Mouse (Mus musculus): Measurements from ENCODE around the gene Gm6034. TPM values are rescaled to one million over a fixed set of nuclear protein-coding genes. Genes with fewer than 3 reads are reported as not detected.
"Not testable (repeated sequence)": the region's sequence is repeated elsewhere in the genome, so short reads cannot be mapped to it uniquely, and the experiment has no call there.

Gene Gm6034
- total RNA-seq (2014; fragmentation: Nextera tagmentation): not detected in 2 replicates
- not detected in 2 replicates for total RNA-seq (2017)
- polyA plus RNA-seq (2012): not detected in 2 replicates

- DNase-seq (ENCODE audit: low spot score): peak; percentile 89
- Histone ChIP-seq H3K4me3 (ENCODE audit: low read depth, low read length) (peak within 1 kb of the TSS; percentile 72), H3K4me1 (ENCODE audit: insufficient read depth, low read depth, low read length) (peaks cover 23% of the 10 kb centered on the region)
- ATAC-seq (ENCODE audit: extremely low read depth, insufficient number of reproducible peaks, low FRiP score, poor library complexity, severe bottlenecking): peak; percentile 93
- H3K9me3 ChIP-seq (replicated peaks); H3K36me3 ChIP-seq (replicated peaks); H3K27me3 ChIP-seq (ENCODE audit: insufficient read depth, low read length): not testable (repeated sequence)
These were observed at the start of gene Gm6034, which contains the start of gene H2-T22 for GRCm38 (mm10) chr17:36042610-36043169. TSS of gene Gm6034 (plus strand) at chr17:36042961. TSS of gene H2-T22 (minus strand) at chr17:36042747.

GRCm38 (mm10) chr17:35993675-35994074 is 49.1 kb upstream of the Gm6034 start:
- no peak for TF ChIP-seq POLR2AphosphoS5 (IDR thresholded peaks at IDR 0.05; ENCODE audit: insufficient replicate concordance, low read depth, low read length)
- TF ChIP-seq CTCF (IDR thresholded peaks at IDR 0.05; ENCODE audit: low read depth, low read length): peak; percentile 99
- peak; percentile 70 for DNase-seq (ENCODE audit: low spot score)
- peaks cover 21% of the 10 kb centered on the region for H3K36me3 ChIP-seq (replicated peaks)
- H3K4me3 ChIP-seq (ENCODE audit: low read depth, low read length): peak overlapping the region; percentile 62; the same call in 1 of the 2 replicates
- peak; percentile 26; the same call in 1 of the 2 replicates for ATAC-seq (ENCODE audit: extremely low read depth, insufficient number of reproducible peaks, low FRiP score, poor library complexity, severe bottlenecking)
- H3K27me3 ChIP-seq (ENCODE audit: insufficient read depth, low read length): no peaks in the 10 kb centered on the region
- H3K9me3 ChIP-seq (replicated peaks): no peaks in the 10 kb centered on the region
- H3K4me1 ChIP-seq (ENCODE audit: insufficient read depth, low read depth, low read length): peaks cover 60% of the 10 kb centered on the region

GRCm38 (mm10) chr17:35994175-35994878 is 48.4 kb upstream of the Gm6034 start:
- ATAC-seq (ENCODE audit: extremely low read depth, insufficient number of reproducible peaks, low FRiP score, poor library complexity, severe bottlenecking) (peak; percentile 56), DNase-seq (ENCODE audit: low spot score) (peak; percentile 74)
- Histone ChIP-seq H3K4me1 (ENCODE audit: insufficient read depth, low read depth, low read length) (peaks cover 62% of the 10 kb centered on the region), H3K27me3 (ENCODE audit: insufficient read depth, low read length) (no peaks in the 10 kb centered on the region), H3K4me3 (ENCODE audit: low read depth, low read length) (peak overlapping the region; percentile 70), H3K9me3 (replicated peaks) (no peaks in the 10 kb centered on the region), H3K36me3 (replicated peaks) (peaks cover 18% of the 10 kb centered on the region)
- no peak for TF ChIP-seq TAL1 (conservative IDR thresholded peaks at IDR 0.05; ENCODE audit: low read depth, low read length)
- no peak for TF ChIP-seq GATA1 (IDR thresholded peaks at IDR 0.05; ENCODE audit: borderline replicate concordance, low read length)
- no peak for TF ChIP-seq POLR2AphosphoS5 (IDR thresholded peaks at IDR 0.05; ENCODE audit: insufficient replicate concordance, low read depth, low read length)
- no peak for TF ChIP-seq CTCF (IDR thresholded peaks at IDR 0.05; ENCODE audit: low read depth, low read length)
- TF ChIP-seq GATA2 (IDR thresholded peaks at IDR 0.05; ENCODE audit: borderline replicate concordance, low read depth, low read length): no peak

- no peak for ATAC-seq (ENCODE audit: extremely low read depth, insufficient number of reproducible peaks, low FRiP score, poor library complexity, severe bottlenecking)
- peak; percentile 20 for DNase-seq (ENCODE audit: low spot score)
- Histone ChIP-seq H3K4me1 (ENCODE audit: insufficient read depth, low read depth, low read length) (peaks cover 66% of the 10 kb centered on the region), H3K4me3 (ENCODE audit: low read depth, low read length) (peak overlapping the region; percentile 70), H3K36me3 (replicated peaks) (peaks cover 16% of the 10 kb centered on the region), H3K9me3 (replicated peaks) (no peaks in the 10 kb centered on the region), H3K27me3 (ENCODE audit: insufficient read depth, low read length) (no peaks in the 10 kb centered on the region)
- no peak for TF ChIP-seq TAL1 (conservative IDR thresholded peaks at IDR 0.05; ENCODE audit: low read depth, low read length)
- no peak for TF ChIP-seq GATA2 (IDR thresholded peaks at IDR 0.05; ENCODE audit: borderline replicate concordance, low read depth, low read length)
- no peak for TF ChIP-seq CTCF (IDR thresholded peaks at IDR 0.05; ENCODE audit: low read depth, low read length)
- no peak for TF ChIP-seq GATA1 (IDR thresholded peaks at IDR 0.05; ENCODE audit: borderline replicate concordance, low read length)
- no peak for TF ChIP-seq POLR2AphosphoS5 (IDR thresholded peaks at IDR 0.05; ENCODE audit: insufficient replicate concordance, low read depth, low read length)
These were observed 47.9 kb upstream of the Gm6034 start for GRCm38 (mm10) chr17:35994879-35995240.

GRCm38 (mm10) chr17:35996949-35997348 is 45.8 kb upstream of the Gm6034 start:
- peak; percentile 75 for DNase-seq (ENCODE audit: low spot score)
- TF ChIP-seq GATA2 (IDR thresholded peaks at IDR 0.05; ENCODE audit: borderline replicate concordance, low read depth, low read length) (no peak), CTCF (IDR thresholded peaks at IDR 0.05; ENCODE audit: low read depth, low read length) (peak; percentile 100)
- Histone ChIP-seq H3K27me3 (ENCODE audit: insufficient read depth, low read length) (no peaks in the 10 kb centered on the region), H3K4me1 (ENCODE audit: insufficient read depth, low read depth, low read length) (peaks cover 82% of the 10 kb centered on the region), H3K9me3 (replicated peaks) (peaks cover 13% of the 10 kb centered on the region), H3K4me3 (ENCODE audit: low read depth, low read length) (no peak overlapping the region; the same call in 1 of the 2 replicates), H3K36me3 (replicated peaks) (peaks cover 24% of the 10 kb centered on the region)
- ATAC-seq (ENCODE audit: extremely low read depth, insufficient number of reproducible peaks, low FRiP score, poor library complexity, severe bottlenecking): peak; percentile 31; the same call in 1 of the 2 replicates

GRCm38 (mm10) chr17:35997713-35998510 is 44.8 kb upstream of the Gm6034 start:
- H3K9me3 ChIP-seq (replicated peaks): peaks cover 23% of the 10 kb centered on the region
- H3K4me3 ChIP-seq (ENCODE audit: low read depth, low read length): peak overlapping the region; percentile 66; the same call in 1 of the 2 replicates
- ATAC-seq (ENCODE audit: extremely low read depth, insufficient number of reproducible peaks, low FRiP score, poor library complexity, severe bottlenecking) (0 out of 2 replicates have a peak, but pooled peaks have one; percentile 29), DNase-seq (ENCODE audit: low spot score) (peak; percentile 35)
- TF ChIP-seq GATA2 (IDR thresholded peaks at IDR 0.05; ENCODE audit: borderline replicate concordance, low read depth, low read length) (no peak), CTCF (IDR thresholded peaks at IDR 0.05; ENCODE audit: low read depth, low read length) (no peak), GATA1 (IDR thresholded peaks at IDR 0.05; ENCODE audit: borderline replicate concordance, low read length) (no peak), TAL1 (conservative IDR thresholded peaks at IDR 0.05; ENCODE audit: low read depth, low read length) (no peak), POLR2AphosphoS5 (IDR thresholded peaks at IDR 0.05; ENCODE audit: insufficient replicate concordance, low read depth, low read length) (no peak)
- peaks cover 34% of the 10 kb centered on the region for H3K36me3 ChIP-seq (replicated peaks)
- no peaks in the 10 kb centered on the region for H3K27me3 ChIP-seq (ENCODE audit: insufficient read depth, low read length)
- H3K4me1 ChIP-seq (ENCODE audit: insufficient read depth, low read depth, low read length): peaks cover 84% of the 10 kb centered on the region

Measured in G1E (cell line).